Mouse (Mus musculus) megakaryocyte-erythroid progenitor cell, adult 5-6 weeks (primary cell): ENCODE data around the gene Olfr1339. TPM values are rescaled to one million over a fixed set of nuclear protein-coding genes. Genes with fewer than 3 reads are reported as not detected.

Experiments used
- ATAC-seq: replicated peaks from 2 replicates; pipeline ENCODE4 v1.8.0; 2016; ENCODE audit warnings: mild to moderate bottlenecking, inconsistent platforms; ENCODE audit not compliant: severe bottlenecking, poor library complexity, low FRiP score, low TSS enrichment
- total RNA-seq, 2 experiments: library from RNA; stranded (forward) in 1 of 2; stranded (reverse) in 1 of 2; fragments of 200-1000, 215-1000 nt in 1 of 2; fragments of >200 nt in 1 of 2; fragmentation: Nextera tagmentation in 1 of 2; gene quantifications; 2 replicates each; pipeline ENCODE4 v1.2.3; 2014 to 2017

Gene Olfr1339
- total RNA-seq (2014; fragmentation: Nextera tagmentation) (not detected in 2 replicates), total RNA-seq (2017) (not detected in 2 replicates)

DNA sequence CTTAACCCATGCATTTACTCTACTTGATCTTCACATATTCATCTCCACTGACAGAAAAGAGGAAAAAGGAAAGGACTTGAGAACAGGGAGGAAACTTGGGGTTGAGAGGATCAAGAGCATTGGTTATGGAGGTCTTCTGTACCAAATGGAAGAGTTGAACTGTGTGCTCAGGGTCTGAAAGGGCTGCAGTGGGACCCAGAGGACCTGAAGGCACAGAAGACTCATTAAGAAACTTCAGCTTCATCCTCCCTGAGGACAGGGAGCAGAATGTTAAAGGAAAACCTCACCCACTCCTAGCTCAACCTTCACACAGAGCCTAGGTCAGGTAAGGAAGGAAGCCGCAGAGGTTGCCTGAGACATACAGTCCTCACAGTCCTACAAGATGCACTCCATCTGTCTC, at the start of gene Olfr1339:
Gene Olfr1339, plus strand, starts transcription at position 301 of the 400 bp plus-strand sequence.
- ATAC-seq: no peak

DNA sequence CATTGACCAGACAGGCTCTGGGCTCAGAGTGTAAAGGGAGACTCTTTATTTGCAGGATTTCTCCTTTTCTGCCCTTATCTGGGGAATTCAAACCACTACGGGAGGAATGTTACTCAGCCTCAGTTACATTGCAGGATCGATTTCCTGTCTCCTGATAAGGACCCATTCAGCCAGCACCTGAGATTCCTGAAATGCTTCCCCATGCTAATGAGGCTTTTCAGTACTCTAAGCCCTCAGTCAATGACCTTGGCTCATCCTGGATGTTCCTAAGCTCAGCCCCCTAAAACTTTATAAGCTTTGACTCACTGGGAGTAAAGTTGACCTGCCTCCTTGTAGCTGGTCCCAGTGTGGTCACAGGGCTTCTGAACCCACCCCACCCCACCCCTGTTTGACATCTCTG, 44.9 kb upstream of the Olfr1339 start:
- ATAC-seq: no peak

- no peak for ATAC-seq
These were observed 39.5 kb upstream of the Olfr1339 start, which contains the start of gene Olfr1342 for GRCm38 (mm10) chr4:118692412-118692973. Gene Olfr1342 (minus strand): TSS chr4:118692756.

DNA sequence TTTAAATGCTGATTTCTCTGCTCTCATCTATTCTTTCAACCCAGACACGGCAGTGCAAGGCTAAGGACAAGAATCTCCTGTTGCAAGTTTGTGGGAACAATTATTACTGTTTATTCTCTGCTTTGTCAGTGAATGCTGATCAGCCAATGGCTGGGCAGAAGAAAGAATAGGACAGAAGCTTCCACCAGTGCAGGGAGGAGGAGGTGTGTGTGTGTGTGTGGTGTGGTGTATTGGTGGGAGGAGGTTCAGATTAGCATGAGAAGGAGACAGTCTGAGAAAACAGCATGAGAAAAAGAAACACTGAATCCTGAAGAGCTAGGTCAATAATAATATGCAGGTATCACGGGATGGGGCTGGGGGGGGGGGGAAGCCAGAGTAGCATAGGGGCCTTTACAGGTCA, 38.2 kb upstream of the Olfr1339 start:
- no peak for ATAC-seq

DNA sequence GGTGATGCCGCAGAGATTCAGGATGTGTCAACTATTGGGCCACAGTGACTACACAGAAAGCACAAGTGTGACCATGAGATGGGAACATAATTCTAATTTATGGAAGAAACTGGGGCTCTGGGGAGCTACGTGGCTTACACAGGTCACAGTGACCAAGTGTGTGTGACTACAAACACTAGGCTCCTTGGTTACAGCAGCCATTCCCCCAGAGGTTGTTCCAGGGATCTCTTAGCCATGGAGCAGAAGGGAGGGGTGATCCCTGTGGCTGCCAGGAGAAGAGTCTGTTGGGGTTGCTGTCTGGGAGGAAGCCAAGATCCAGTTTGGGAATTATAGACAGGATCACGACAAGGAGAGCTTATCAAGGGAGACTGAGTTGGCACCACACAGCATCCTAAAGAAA, 28.8 kb upstream of the Olfr1339 start, which contains the start of gene Olfr1341:
Gene Olfr1341, plus strand, starts transcription at position 301 of the 400 bp plus-strand sequence.
- ATAC-seq: no peak

- no peak for ATAC-seq
These were observed 23.9 kb upstream of the Olfr1339 start for GRCm38 (mm10) chr4:118708086-118708485.

- ATAC-seq: no peak
These were observed 20.3 kb upstream of the Olfr1339 start for GRCm38 (mm10) chr4:118711656-118712055.

- no peak for ATAC-seq
These were observed 12.1 kb upstream of the Olfr1339 start, which contains the start of gene Olfr1340 for GRCm38 (mm10) chr4:118719838-118720237. Gene Olfr1340 (plus strand): TSS chr4:118720138.

DNA sequence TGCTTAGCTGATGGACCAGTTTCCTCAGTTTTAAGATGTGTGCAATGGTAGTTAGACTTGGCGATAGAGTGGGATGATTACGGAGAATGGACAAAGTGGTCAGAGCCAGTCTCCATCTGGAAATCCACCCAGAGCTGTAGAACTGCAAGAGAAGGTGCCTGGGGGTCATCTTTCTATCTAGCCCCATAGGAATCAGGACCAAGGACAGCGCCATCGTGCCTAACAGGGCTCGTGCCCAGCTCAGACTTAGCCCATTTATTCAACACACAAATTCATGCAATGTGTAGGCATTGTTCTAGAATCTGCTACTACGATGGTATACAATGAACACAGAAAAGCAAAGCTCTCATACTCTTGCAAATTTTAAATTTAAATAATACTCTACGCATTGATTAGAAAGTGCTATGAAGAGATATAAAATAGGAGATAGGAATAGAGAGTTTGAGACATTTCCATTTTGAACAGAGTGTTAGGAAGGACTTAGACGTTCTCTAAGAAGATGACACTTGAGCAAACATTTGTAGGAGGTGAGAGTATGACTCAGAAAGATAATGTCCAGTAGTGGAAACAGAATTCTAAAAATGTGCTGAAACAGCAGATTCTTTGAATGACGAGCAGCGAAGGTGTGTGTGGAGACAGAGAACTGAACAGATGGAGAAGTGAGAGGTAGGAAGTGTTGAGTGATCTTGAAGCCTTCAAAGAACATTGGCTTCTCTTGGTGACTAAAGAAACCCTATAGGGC, 10.1 kb upstream of the Olfr1339 start:
- ATAC-seq: no peak

DNA sequence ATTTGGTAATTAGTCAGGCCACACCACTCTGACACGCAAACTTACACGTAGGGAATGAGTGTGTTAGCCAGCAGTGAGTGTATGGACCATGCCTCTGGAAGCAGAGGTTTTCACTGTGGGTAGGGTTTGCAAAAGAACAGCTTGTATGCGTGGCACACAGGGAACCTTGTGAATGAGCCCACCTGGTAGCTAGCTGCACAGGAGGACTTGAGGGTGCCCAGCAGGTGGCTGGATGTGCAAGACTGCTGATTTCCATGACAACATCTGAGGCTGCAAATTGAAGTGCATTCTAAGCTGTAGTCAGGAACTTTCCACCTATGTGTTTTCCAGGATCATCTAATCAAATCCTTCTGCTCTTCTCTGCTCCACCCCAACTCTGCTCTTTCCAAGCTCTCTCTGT, 7.6 kb downstream of the Olfr1339 start:
- no peak for ATAC-seq

GRCm38 (mm10) chr4:118740988-118741698, 9.2 kb downstream of the Olfr1339 start:
- no peak for ATAC-seq

DNA sequence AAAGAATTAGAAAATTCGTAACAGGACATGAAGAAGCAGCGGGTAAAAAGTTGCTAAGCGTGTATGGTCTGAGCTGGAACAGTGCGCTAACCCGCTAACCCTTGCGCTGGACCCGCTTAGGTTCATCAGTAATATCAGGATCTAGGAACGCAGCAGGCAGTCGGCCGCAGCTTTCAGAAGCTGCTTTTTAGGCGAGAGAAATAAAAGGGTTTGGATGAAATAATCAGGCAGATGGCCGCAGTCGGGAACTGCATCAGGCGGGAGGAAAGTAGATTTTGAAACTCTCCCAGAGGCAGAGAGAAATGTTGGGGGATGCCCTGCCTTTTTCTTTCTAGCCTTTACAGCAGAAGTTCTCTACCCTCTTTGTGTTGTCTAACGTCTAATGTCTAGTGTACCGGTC, 9.9 kb downstream of the Olfr1339 start:
- no peak for ATAC-seq

DNA sequence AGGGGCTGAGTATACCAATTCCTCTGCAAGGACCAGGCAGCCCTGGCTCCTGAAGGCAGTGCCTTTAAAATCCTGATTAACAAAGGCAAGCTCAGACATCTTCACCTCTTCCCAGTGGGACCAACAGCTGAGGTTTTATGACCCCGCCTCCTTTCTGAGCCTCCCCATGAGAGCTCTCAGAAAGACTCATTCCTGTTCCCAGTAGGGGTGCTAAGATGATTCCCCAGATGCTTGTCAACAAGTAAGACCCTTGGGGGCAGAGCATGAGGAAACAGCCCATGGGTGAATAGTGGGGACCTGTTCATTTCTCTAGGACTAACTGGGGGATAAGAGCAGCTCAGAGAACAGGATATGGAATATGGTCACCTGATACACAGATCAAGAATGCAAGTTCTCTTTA, 26.7 kb downstream of the Olfr1339 start, which contains the start of gene Olfr1338:
Gene Olfr1338, minus strand, starts transcription at position 101 of the 400 bp plus-strand sequence.
- no peak for ATAC-seq

DNA sequence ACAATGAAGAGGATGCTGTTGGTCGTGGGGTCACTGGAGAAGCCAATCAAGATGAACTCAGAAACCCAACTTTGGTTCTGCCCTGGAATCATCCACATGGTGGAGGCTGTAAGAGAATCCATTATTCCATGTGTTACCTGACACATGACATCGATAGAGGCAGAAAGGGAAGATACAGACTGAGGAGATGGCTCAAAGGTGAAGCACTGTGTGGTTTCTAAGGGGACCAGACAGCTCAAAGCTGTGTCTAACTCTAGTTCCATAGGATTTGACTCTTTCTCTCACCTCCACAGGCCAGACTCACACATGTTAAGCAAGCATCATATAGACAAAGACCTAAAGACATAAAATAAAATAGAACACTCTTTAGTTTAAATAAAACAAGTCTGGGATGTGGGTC, 50.5 kb downstream of the Olfr1339 start, which contains the start of gene Olfr1337:
Gene Olfr1337, minus strand, starts transcription at position 101 of the 400 bp plus-strand sequence.
- no peak for ATAC-seq

Other genes starting within 250 kb of the Olfr1339 start
- gene Tie1, start 242.1 kb upstream of the Olfr1339 start, total RNA-seq (2014; fragmentation: Nextera tagmentation): 0.99 TPM in 1 of 2 replicates, not detected in the other
- gene Tie1, start 242.1 kb upstream of the Olfr1339 start, total RNA-seq (2017): 1.3 and 2.5 TPM in 2 replicates
- not detected in 2 replicates for gene 2610528J11Rik, start 205.2 kb upstream of the Olfr1339 start, total RNA-seq (2014; fragmentation: Nextera tagmentation)
- gene 2610528J11Rik, start 205.2 kb upstream of the Olfr1339 start, total RNA-seq (2017): not detected in 2 replicates
- gene Tmem125, start 188.1 kb upstream of the Olfr1339 start, total RNA-seq (2014; fragmentation: Nextera tagmentation): not detected in 2 replicates
- not detected in 2 replicates for gene Tmem125, start 188.1 kb upstream of the Olfr1339 start, total RNA-seq (2017)
- gene Cfap57, start 111.4 kb upstream of the Olfr1339 start, total RNA-seq (2014; fragmentation: Nextera tagmentation): not detected in 2 replicates
- not detected in 2 replicates for gene Cfap57, start 111.4 kb upstream of the Olfr1339 start, total RNA-seq (2017)
- gene Ebna1bp2, start 111.4 kb upstream of the Olfr1339 start, total RNA-seq (2014; fragmentation: Nextera tagmentation): 99.6 and 135 TPM in 2 replicates
- 166 and 198 TPM in 2 replicates for gene Ebna1bp2, start 111.4 kb upstream of the Olfr1339 start, total RNA-seq (2017)
- not detected in 2 replicates for gene Olfr62, start 73.2 kb upstream of the Olfr1339 start, total RNA-seq (2014; fragmentation: Nextera tagmentation)
- not detected in 2 replicates for gene Olfr62, start 73.2 kb upstream of the Olfr1339 start, total RNA-seq (2017)
- gene Olfr1342, start 39.4 kb upstream of the Olfr1339 start, total RNA-seq (2014; fragmentation: Nextera tagmentation): not detected in 2 replicates
- not detected in 2 replicates for gene Olfr1342, start 39.4 kb upstream of the Olfr1339 start, total RNA-seq (2017)
- gene Olfr1341, start 28.7 kb upstream of the Olfr1339 start, total RNA-seq (2014; fragmentation: Nextera tagmentation): not detected in 2 replicates
- gene Olfr1341, start 28.7 kb upstream of the Olfr1339 start, total RNA-seq (2017): not detected in 2 replicates
- gene Olfr1340, start 12.0 kb upstream of the Olfr1339 start, total RNA-seq (2014; fragmentation: Nextera tagmentation): not detected in 2 replicates
- not detected in 2 replicates for gene Olfr1340, start 12.0 kb upstream of the Olfr1339 start, total RNA-seq (2017)
- gene Olfr1338, start 26.6 kb downstream of the Olfr1339 start, total RNA-seq (2014; fragmentation: Nextera tagmentation): not detected in 2 replicates
- not detected in 2 replicates for gene Olfr1338, start 26.6 kb downstream of the Olfr1339 start, total RNA-seq (2017)
- not detected in 2 replicates for gene Olfr1337, start 50.4 kb downstream of the Olfr1339 start, total RNA-seq (2014; fragmentation: Nextera tagmentation)
- gene Olfr1337, start 50.4 kb downstream of the Olfr1339 start, total RNA-seq (2017): not detected in 2 replicates
- not detected in 2 replicates for gene Olfr1335, start 77.8 kb downstream of the Olfr1339 start, total RNA-seq (2014; fragmentation: Nextera tagmentation)
- not detected in 2 replicates for gene Olfr1335, start 77.8 kb downstream of the Olfr1339 start, total RNA-seq (2017)
- not detected in 2 replicates for gene Olfr1333, start 104.1 kb downstream of the Olfr1339 start, total RNA-seq (2014; fragmentation: Nextera tagmentation)
- not detected in 2 replicates for gene Olfr1333, start 104.1 kb downstream of the Olfr1339 start, total RNA-seq (2017)
- not detected in 2 replicates for gene Olfr1331, start 132.5 kb downstream of the Olfr1339 start, total RNA-seq (2014; fragmentation: Nextera tagmentation)
- not detected in 2 replicates for gene Olfr1331, start 132.5 kb downstream of the Olfr1339 start, total RNA-seq (2017)
- not detected in 2 replicates for gene Olfr1330, start 156.4 kb downstream of the Olfr1339 start, total RNA-seq (2014; fragmentation: Nextera tagmentation)
- not detected in 2 replicates for gene Olfr1330, start 156.4 kb downstream of the Olfr1339 start, total RNA-seq (2017)
- not detected in 2 replicates for gene Olfr1329, start 185.3 kb downstream of the Olfr1339 start, total RNA-seq (2014; fragmentation: Nextera tagmentation)
- gene Olfr1329, start 185.3 kb downstream of the Olfr1339 start, total RNA-seq (2017): not detected in 2 replicates
- gene Olfr1328, start 206.4 kb downstream of the Olfr1339 start, total RNA-seq (2014; fragmentation: Nextera tagmentation): not detected in 2 replicates
- gene Olfr1328, start 206.4 kb downstream of the Olfr1339 start, total RNA-seq (2017): not detected in 2 replicates
- gene Lao1, start 229.4 kb downstream of the Olfr1339 start, total RNA-seq (2014; fragmentation: Nextera tagmentation): not detected in 2 replicates
- not detected in 2 replicates for gene Lao1, start 229.4 kb downstream of the Olfr1339 start, total RNA-seq (2017)